Mouse (Mus musculus) forebrain, embryonic 12.5 days (tissue): ENCODE measurements around the gene Bricd5. TPM values are rescaled to one million over a fixed set of nuclear protein-coding genes. Genes with fewer than 3 reads are reported as not detected.
"Not testable (repeated sequence)": the region's sequence is repeated elsewhere in the genome, so short reads cannot be mapped to it uniquely, and the experiment has no call there.

ENCODE experiments used
- ATAC-seq: fragments of 200-750 bp; cut with Nextera tagmentation; 2 replicates; pipeline ENCODE4 v1.8.0; 2017; ENCODE audit warnings: moderate TSS enrichment; ENCODE audit not compliant: low FRiP score
- H3K27ac ChIP-seq: fragments of 300-500 bp; sonication (generic); 2 replicates; pipeline ENCODE4 v1.5.1; 2016; ENCODE audit warnings: mild to moderate bottlenecking
- H3K27me3 ChIP-seq: fragments of 300-500 bp; sonication (generic); 2 replicates; pipeline ENCODE4 v1.6.1; 2016; ENCODE audit warnings: mild to moderate bottlenecking
- H3K36me3 ChIP-seq: fragments of 300-500 bp; sonication (generic); replicated peaks from 2 replicates; pipeline ENCODE4 v1.6.1; 2016; ENCODE audit warnings: mild to moderate bottlenecking
- H3K4me1 ChIP-seq: fragments of 300-500 bp; sonication (generic); 2 replicates; pipeline ENCODE4 v1.6.1; 2016
- H3K4me2 ChIP-seq: fragments of 300-500 bp; sonication (generic); 2 replicates; pipeline ENCODE4 v1.6.1; 2016; ENCODE audit warnings: mild to moderate bottlenecking, moderate library complexity
- H3K4me3 ChIP-seq: fragments of 300-500 bp; sonication (generic); replicated peaks from 2 replicates; pipeline ENCODE4 v1.5.1; 2016; ENCODE audit warnings: mild to moderate bottlenecking
- H3K9ac ChIP-seq: fragments of 300-500 bp; sonication (generic); 2 replicates; pipeline ENCODE4 v1.6.1; 2016; ENCODE audit warnings: mild to moderate bottlenecking
- H3K9me3 ChIP-seq: fragments of 300-500 bp; sonication (generic); 2 replicates; pipeline ENCODE4 v1.6.1; 2016
- WGBS: fragments of 180-500 bp; shearing (Covaris S2); methylation state at CpG from one replicate; pipeline ENCODE4 v1.1.7; 2016; 5-methylcytosine and 5-hydroxymethylcytosine counted together
- polyA plus RNA-seq: library from polyadenylated mRNA; unstranded; fragments of >200 nt; fragmentation: Nextera tagmentation; extraction: Ambion mirVana; gene quantifications from 2 replicates; pipeline ENCODE4 v1.2.1, GENCODE M21; 2016

Bricd5 gene
- polyA plus RNA-seq, 1 experiment from 2014 or later, result not detected

DNA sequence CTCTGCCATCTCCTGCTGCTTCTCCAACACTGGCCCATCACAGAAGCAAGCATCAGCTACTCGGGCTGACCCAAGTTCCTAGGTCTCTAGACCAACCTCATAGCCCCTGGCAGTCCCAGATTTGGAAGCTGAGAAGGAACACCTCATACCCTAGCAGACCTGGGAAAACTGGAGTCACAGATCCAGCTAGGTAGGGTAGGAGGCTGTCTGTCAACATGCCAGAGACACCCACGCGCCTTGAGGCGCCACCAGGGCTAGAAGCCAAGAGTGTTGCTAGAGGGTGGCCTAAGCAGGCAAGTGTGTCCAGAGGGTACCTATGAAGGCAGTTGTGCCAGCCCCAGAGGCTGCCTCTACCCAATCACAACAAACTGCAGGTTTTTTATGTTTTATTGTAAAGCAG lies 30.3 kb upstream of the Bricd5 start:
- Histone ChIP-seq H3K9me3 (no peaks in the 10 kb centered on the region), H3K27ac (no peak overlapping the region), H3K27me3 (no peaks in the 10 kb centered on the region), H3K9ac (no peak overlapping the region; the same call in 1 of the 2 replicates), H3K4me3 (no peak overlapping the region), H3K4me1 (no peaks in the 10 kb centered on the region), H3K36me3 (peaks cover 99% of the 10 kb centered on the region), H3K4me2 (no peak overlapping the region)
- no peak for ATAC-seq
- WGBS, result 88% methylated on average over 4 of the region's 4 CpGs

DNA sequence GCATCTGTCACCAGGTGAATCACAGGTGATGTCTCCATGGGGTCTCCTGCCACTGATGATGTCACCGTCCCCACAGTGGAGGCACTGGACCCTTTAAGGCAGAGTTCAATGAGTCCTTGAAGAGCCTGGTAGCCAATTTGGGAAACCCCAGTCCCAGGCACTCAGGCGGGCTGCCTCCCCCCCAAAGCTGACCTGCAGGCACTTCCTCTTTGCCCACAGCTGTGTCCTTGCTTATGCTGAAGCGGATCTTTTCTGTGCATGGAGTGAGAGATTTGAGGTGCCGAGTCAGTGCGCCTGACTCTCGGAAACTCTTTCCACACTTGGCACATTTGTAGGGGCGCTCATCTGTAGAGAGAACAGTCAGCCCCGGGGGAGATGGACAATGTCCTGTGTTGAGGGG lies 27.1 kb upstream of the Bricd5 start:
- Histone ChIP-seq H3K9ac (no peak overlapping the region), H3K4me2 (no peak overlapping the region), H3K4me1 (no peaks in the 10 kb centered on the region), H3K36me3 (peaks cover 99% of the 10 kb centered on the region), H3K27me3 (no peaks in the 10 kb centered on the region), H3K4me3 (no peak overlapping the region), H3K27ac (no peak overlapping the region), H3K9me3 (no peaks in the 10 kb centered on the region)
- 90% methylated on average over 8 of the region's 8 CpGs for WGBS
- ATAC-seq, result no peak

DNA sequence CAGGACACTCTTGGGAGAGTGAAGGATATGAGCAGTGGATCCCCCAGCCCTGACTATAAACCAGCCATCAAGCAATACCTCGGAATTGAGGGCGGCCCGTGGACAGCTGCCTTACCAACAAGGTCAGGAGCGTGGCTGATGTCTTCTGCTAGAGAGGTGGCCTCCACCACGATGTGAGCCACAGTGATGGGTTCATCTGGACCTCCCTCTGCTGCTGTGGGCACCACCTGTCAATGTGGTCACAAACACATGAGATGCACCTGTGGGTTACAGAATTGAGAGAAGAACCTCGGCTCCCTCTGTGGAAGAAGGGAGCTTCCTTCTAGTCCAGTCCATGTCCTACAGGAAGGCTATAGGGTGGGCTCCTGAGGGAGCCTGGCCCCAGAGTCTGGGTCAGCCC lies 24.2 kb upstream of the Bricd5 start:
- Histone ChIP-seq H3K27ac (no peak overlapping the region), H3K9me3 (no peaks in the 10 kb centered on the region), H3K4me3 (no peak overlapping the region), H3K27me3 (no peaks in the 10 kb centered on the region), H3K4me1 (peaks cover 14% of the 10 kb centered on the region), H3K36me3 (peaks cover 73% of the 10 kb centered on the region), H3K4me2 (no peak overlapping the region), H3K9ac (no peak overlapping the region)
- WGBS, result 94% methylated on average over 6 of the region's 6 CpGs
- ATAC-seq, result no peak

GRCm38 (mm10) chr17:24451220-24451619 lies 22.5 kb upstream of the Bricd5 start:
- no peak for ATAC-seq
- Histone ChIP-seq H3K36me3 (peaks cover 56% of the 10 kb centered on the region), H3K4me3 (no peak overlapping the region), H3K27me3 (no peaks in the 10 kb centered on the region), H3K9ac (no peak overlapping the region), H3K9me3 (no peaks in the 10 kb centered on the region), H3K4me2 (no peak overlapping the region), H3K4me1 (peaks cover 19% of the 10 kb centered on the region), H3K27ac (no peak overlapping the region)
- WGBS, result 96% methylated on average over 6 of the region's 6 CpGs

GRCm38 (mm10) chr17:24453372-24453771 lies 20.3 kb upstream of the Bricd5 start:
- Histone ChIP-seq H3K36me3 (peaks cover 35% of the 10 kb centered on the region), H3K27ac (no peak overlapping the region), H3K4me2 (peak overlapping the region; percentile 55), H3K27me3 (no peaks in the 10 kb centered on the region), H3K4me1 (peaks cover 19% of the 10 kb centered on the region), H3K4me3 (no peak overlapping the region), H3K9ac (no peak overlapping the region), H3K9me3 (no peaks in the 10 kb centered on the region)
- no peak for ATAC-seq
- WGBS, result 86% methylated on average over 2 of the region's 2 CpGs

DNA sequence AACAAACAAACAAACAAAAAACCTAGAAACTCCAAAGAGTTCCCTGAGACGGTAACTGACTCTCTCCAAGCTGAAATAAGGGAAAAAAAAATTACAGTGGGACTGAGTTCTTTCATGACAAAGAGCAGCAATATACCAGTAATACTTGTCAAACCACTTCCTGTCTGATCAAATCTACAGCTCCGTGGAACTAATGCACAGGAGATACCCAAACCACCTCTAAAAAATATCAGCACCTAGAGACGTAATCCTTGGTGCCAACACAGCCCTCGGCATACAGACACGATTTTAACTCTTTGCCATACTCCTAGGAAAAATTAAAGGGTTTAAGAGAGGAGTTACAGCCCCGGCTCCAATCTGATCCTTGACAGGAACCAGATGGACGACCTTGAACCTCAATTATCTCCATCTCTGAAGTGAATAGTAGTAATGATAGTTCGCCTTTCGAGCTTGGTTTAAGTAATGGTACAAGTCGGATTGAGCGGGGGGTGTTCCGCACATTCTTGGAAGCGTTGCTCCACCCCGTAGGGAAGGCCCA lies 19.4 kb upstream of the Bricd5 start:
- no peaks in the 10 kb centered on the region for H3K27me3 ChIP-seq
- H3K9ac ChIP-seq, result peak overlapping the region; percentile 86
- no peak for ATAC-seq
- WGBS, result 10% methylated on average over 14 of the region's 14 CpGs
- peak overlapping the region; percentile 90 for H3K27ac ChIP-seq
- peaks cover 26% of the 10 kb centered on the region for H3K36me3 ChIP-seq
- H3K4me1 ChIP-seq, result peaks cover 19% of the 10 kb centered on the region
- no peaks in the 10 kb centered on the region for H3K9me3 ChIP-seq
- H3K4me3 ChIP-seq, result peak overlapping the region; percentile 75
- H3K4me2 ChIP-seq, result peak overlapping the region; percentile 55

GRCm38 (mm10) chr17:24454756-24455522 lies 18.7 kb upstream of the Bricd5 start:
- Histone ChIP-seq H3K36me3 (peaks cover 19% of the 10 kb centered on the region), H3K4me1 (peaks cover 19% of the 10 kb centered on the region), H3K9me3 (no peaks in the 10 kb centered on the region), H3K4me2 (peak overlapping the region; percentile 55), H3K9ac (peak overlapping the region; percentile 86), H3K27ac (peak overlapping the region; percentile 90), H3K4me3 (peak overlapping the region; percentile 75), H3K27me3 (no peaks in the 10 kb centered on the region)
- ATAC-seq, result peak; percentile 94
- under 1% methylated on average over 67 of the region's 67 CpGs for WGBS

- H3K9ac ChIP-seq, H3K9me3 ChIP-seq, H3K27ac ChIP-seq, H3K27me3 ChIP-seq: not testable (repeated sequence)
- ATAC-seq, result peak; percentile 3; the same call in 1 of the 2 replicates
- Histone ChIP-seq H3K4me1 (peaks cover 19% of the 10 kb centered on the region), H3K4me3 (0 out of 2 replicates have a peak overlapping the region, but pooled peaks have one; percentile 75), H3K36me3 (peaks cover 12% of the 10 kb centered on the region), H3K4me2 (peak overlapping the region; percentile 39)
- WGBS, result 47% methylated on average over 10 of the region's 10 CpGs
Observed at GRCm38 (mm10) chr17:24455523-24456206, 18.0 kb upstream of the Bricd5 start.

DNA sequence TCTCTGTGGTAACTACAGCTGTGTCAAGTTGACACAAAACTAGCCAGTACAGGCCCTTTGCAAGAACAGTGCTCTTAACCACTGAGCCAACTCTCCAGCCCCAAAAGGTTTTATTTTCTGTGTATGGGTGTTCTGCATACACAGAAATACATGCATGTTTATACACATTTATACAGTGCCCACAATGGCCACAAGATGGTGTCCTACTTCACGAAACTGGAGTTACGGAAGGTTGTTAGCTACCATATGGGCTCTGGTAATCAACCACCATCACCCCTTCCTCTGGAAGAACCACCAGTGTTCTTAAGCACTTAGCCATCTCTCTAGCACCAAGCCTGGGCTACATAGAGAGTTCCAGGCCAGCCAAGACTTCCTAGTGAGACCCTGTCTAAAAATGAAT lies 12.1 kb upstream of the Bricd5 start:
- H3K9ac ChIP-seq, result no peak overlapping the region
- no peaks in the 10 kb centered on the region for H3K4me1 ChIP-seq
- WGBS, result 60% methylated on average over 2 of the region's 2 CpGs
- H3K4me3 ChIP-seq, result no peak overlapping the region
- no peaks in the 10 kb centered on the region for H3K36me3 ChIP-seq
- H3K4me2 ChIP-seq, result no peak overlapping the region
- no peak overlapping the region for H3K27ac ChIP-seq
- no peaks in the 10 kb centered on the region for H3K27me3 ChIP-seq
- ATAC-seq, result no peak
- H3K9me3 ChIP-seq, result no peaks in the 10 kb centered on the region

DNA sequence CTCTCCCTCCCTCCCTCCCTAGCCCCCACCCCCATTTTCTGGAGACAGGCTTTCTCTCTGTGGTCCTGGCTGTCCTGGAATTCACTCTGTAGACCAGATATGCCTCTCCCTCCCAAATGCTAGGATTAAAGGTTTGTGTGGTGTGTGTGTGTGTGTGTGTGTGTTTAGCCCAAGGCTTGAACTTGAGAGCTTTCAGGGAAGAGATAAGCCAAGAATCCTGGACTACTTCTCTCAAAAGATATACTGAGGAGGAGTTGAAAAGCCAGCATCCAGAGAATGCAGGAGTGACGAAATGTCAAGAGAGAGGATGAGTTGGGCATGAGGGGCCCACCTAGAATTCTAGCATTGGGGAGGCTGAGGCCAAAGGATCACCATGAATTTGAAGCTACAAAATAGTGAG lies 10.8 kb upstream of the Bricd5 start:
- Histone ChIP-seq H3K4me1 (no peaks in the 10 kb centered on the region), H3K27me3 (no peaks in the 10 kb centered on the region), H3K9ac (no peak overlapping the region), H3K4me3 (no peak overlapping the region), H3K4me2 (no peak overlapping the region), H3K27ac (no peak overlapping the region), H3K36me3 (no peaks in the 10 kb centered on the region), H3K9me3 (no peaks in the 10 kb centered on the region)
- ATAC-seq, result no peak
- whole genome bisulfite sequencing, result 86% methylated on average over 1 of the region's 1 CpGs

- Histone ChIP-seq H3K4me1 (no peaks in the 10 kb centered on the region), H3K36me3 (no peaks in the 10 kb centered on the region), H3K9ac (no peak overlapping the region), H3K9me3 (no peaks in the 10 kb centered on the region), H3K4me2 (no peak overlapping the region), H3K4me3 (no peak overlapping the region), H3K27me3 (no peaks in the 10 kb centered on the region), H3K27ac (no peak overlapping the region)
- no peak for ATAC-seq
- WGBS, result 58% methylated on average over 6 of the region's 6 CpGs
Observed at GRCm38 (mm10) chr17:24463374-24464133, 10.1 kb upstream of the Bricd5 start.

DNA sequence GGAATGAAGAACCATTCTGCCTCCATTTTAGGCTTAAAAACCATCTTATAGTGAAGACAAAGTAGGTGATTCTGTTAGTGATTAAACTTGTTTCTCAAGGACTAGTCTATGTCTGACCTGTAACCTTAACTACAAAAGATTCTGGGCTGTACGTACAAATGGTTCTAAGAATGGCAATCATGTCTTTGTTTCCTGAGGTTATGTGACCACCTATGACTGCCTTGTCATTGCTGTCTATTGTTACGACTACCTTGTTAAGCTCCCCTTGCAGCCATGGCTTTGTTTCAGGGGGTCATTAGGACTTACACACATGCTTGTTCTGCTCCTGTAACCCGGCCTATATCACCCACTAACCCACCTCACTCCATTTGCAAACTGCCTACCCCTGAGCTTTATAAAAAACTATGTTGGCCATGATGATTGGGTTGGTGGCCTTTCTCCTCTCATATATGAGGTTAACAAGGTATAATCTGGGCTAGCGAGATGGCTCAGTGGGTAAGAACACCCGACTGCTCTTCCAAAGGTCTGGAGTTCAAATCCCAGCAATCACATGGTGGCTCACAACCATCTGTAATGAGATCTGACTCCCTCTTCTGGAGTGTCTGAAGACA lies 4.9 kb upstream of the Bricd5 start:
- Histone ChIP-seq H3K9ac (no peak overlapping the region), H3K27ac (no peak overlapping the region), H3K4me1 (peaks cover 26% of the 10 kb centered on the region), H3K27me3 (no peaks in the 10 kb centered on the region), H3K4me2 (no peak overlapping the region), H3K4me3 (no peak overlapping the region), H3K36me3 (peaks cover 2% of the 10 kb centered on the region; the same call in 1 of the 2 replicates), H3K9me3 (no peaks in the 10 kb centered on the region)
- no peak for ATAC-seq
- 91% methylated on average over 5 of the region's 5 CpGs for WGBS
